Comparison of ENCODE assay signal across 30 mouse cellular contexts in the genomic region with DNA sequence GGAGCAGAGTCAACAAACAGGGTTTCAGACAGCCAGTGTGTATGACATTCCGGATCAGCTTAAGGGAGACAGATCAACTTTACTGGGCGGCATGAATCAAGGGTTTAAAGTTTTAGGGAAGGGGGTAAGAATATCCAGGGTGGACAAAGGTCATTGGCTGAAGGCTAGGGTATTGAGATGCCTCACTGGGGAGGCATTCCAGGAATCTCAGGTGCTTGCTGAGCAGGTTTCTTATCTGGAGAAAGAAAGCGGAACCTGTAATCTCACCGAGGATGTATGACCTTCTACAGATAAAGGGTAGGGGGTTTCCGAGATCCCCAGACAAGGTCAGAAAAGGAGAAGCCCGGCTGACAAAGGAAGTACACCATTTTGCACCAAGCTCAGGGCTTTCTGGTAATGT. TPM values are rescaled to one million over a fixed set of nuclear protein-coding genes. Genes with fewer than 3 reads are reported as not detected.
DNase-seq lines count a peak whose midpoint lies in the region; ATAC-seq and TF ChIP-seq lines count a peak whose summit lies in the region.
"Had no signal": no experiment of that assay in that cellular context is flagged by ENCODE, and none has a peak within 500 bp of the region (broad histone marks: within the 10 kb centered on the region; RNA-seq: fewer than 3 reads in every experiment).

No protein-coding gene starts in this region.

- intact Hi-C loops in left cerebral cortex, postnatal 14 days (cut with DNase I), result no loop called here

- H3K9me3 ChIP-seq in midbrain, embryonic 11.5 days (ENCODE audit: control insufficient read depth, low read length), result no peaks in the 10 kb centered on the region
- no peaks in the 10 kb centered on the region for H3K9me3 ChIP-seq in midbrain, postnatal 0 days (ENCODE audit: low read length)
- H3K9me3 ChIP-seq in intestine, postnatal 0 days (ENCODE audit: control insufficient read depth), result no peaks in the 10 kb centered on the region
- H3K9me3 ChIP-seq: embryonic facial prominence, embryonic 10.5 days; forebrain, embryonic 10.5 days; hindbrain, embryonic 10.5 days; limb, embryonic 10.5 days; liver, embryonic 15.5 days; neural tube, embryonic 12.5 days; stomach, embryonic 15.5 days had no signal

- no peak overlapping the region for H3K4me2 ChIP-seq in midbrain, embryonic 11.5 days
- no peak overlapping the region for H3K4me2 ChIP-seq in midbrain, postnatal 0 days (ENCODE audit: low read depth, low read length, poor library complexity, severe bottlenecking)
- H3K4me2 ChIP-seq in intestine, postnatal 0 days (replicated peaks; ENCODE audit: low read depth), result peak overlapping the region; percentile 30
- H3K4me2 ChIP-seq: liver, embryonic 15.5 days; neural tube, embryonic 12.5 days; stomach, embryonic 15.5 days had no signal

- no peak for TF ChIP-seq CTCF in midbrain, postnatal 0 days (IDR thresholded peaks at IDR 0.05)
- no peak for TF ChIP-seq CTCF in intestine, postnatal 0 days (IDR thresholded peaks at IDR 0.05; ENCODE audit: low read depth)

- no peaks in the 10 kb centered on the region for H3K27me3 ChIP-seq in midbrain, embryonic 11.5 days (ENCODE audit: control insufficient read depth, insufficient read depth, low read length)
- no peaks in the 10 kb centered on the region for H3K27me3 ChIP-seq in midbrain, postnatal 0 days (ENCODE audit: insufficient read depth, low read length)
- H3K27me3 ChIP-seq in intestine, postnatal 0 days (replicated peaks; ENCODE audit: control insufficient read depth, insufficient read depth, low read length), result no peaks in the 10 kb centered on the region
- H3K27me3 ChIP-seq: liver, embryonic 15.5 days; neural tube, embryonic 12.5 days; Patski; stomach, embryonic 15.5 days had no signal

- H3K4me3 ChIP-seq in midbrain, embryonic 11.5 days (ENCODE audit: low read depth, low read length), result no peak overlapping the region
- H3K4me3 ChIP-seq in midbrain, postnatal 0 days (ENCODE audit: low read depth, low read length), result no peak overlapping the region
- H3K4me3 ChIP-seq in intestine, postnatal 0 days (ENCODE audit: low read depth, low read length), result no peak overlapping the region
- H3K4me3 ChIP-seq: embryonic facial prominence, embryonic 10.5 days; forebrain, embryonic 10.5 days; hindbrain, embryonic 10.5 days; left cerebral cortex, adult 2 months; limb, embryonic 10.5 days; liver, embryonic 15.5 days; neural tube, embryonic 12.5 days; stomach, embryonic 15.5 days had no signal

- 37% methylated on average over 6 of the region's 6 CpGs for WGBS in midbrain, embryonic 11.5 days
- 41% methylated on average over 6 of the region's 6 CpGs for WGBS in midbrain, postnatal 0 days
- WGBS in intestine, postnatal 0 days, result 26% methylated on average over 6 of the region's 6 CpGs

- ATAC-seq in midbrain, embryonic 11.5 days (ENCODE audit: low FRiP score), result no peak
- ATAC-seq in midbrain, postnatal 0 days (ENCODE audit: low FRiP score), result no peak
- ATAC-seq in intestine, postnatal 0 days, result 0 out of 2 replicates have a peak, but pooled peaks have one; percentile 22
- no peak for ATAC-seq in erythroblast, adult 5-6 weeks (replicated peaks; ENCODE audit: low FRiP score, poor library complexity, severe bottlenecking)
- ATAC-seq: activated CD4-positive, CD25-positive, alpha-beta regulatory T cell, adult 4 months; forebrain, postnatal 0 days; hindbrain, embryonic 16.5 days; Patski had no signal

- DNase-seq in embryo, embryonic 10 days (ENCODE audit: low spot score), result peak; percentile 13
- no peak for DNase-seq in embryo, embryonic 11 days
- DNase-seq in midbrain, embryonic 11.5 days (ENCODE audit: low spot score, missing footprints), result peak; percentile 37
- DNase-seq in midbrain, postnatal 0 days (ENCODE audit: low spot score), result no peak
- peak; percentile 95 for DNase-seq in R1 (ENCODE audit: low read depth, low spot score)
- no peak for DNase-seq in left cerebral cortex, postnatal 14 days (ENCODE audit: low spot score in 2 of 2)
- DNase-seq: adrenal gland, postnatal 10 days; cerebellum, adult 2 months; forebrain, postnatal 0 days; kidney, adult 2 months; kidney, postnatal 10 days; liver; lung, postnatal 10 days; midbrain, embryonic 14.5 days; right cerebral cortex, postnatal 4 days; thymus, adult 18-20 months; thymus, postnatal 36 days had no signal

- no peaks in the 10 kb centered on the region for H3K36me3 ChIP-seq in midbrain, embryonic 11.5 days (ENCODE audit: control insufficient read depth, insufficient read depth, low read length)
- no peaks in the 10 kb centered on the region for H3K36me3 ChIP-seq in midbrain, postnatal 0 days (ENCODE audit: insufficient read depth, low read length)
- H3K36me3 ChIP-seq in intestine, postnatal 0 days (ENCODE audit: control insufficient read depth, insufficient read depth), result no peaks in the 10 kb centered on the region
- H3K36me3 ChIP-seq: embryonic facial prominence, embryonic 10.5 days; forebrain, embryonic 10.5 days; hindbrain, embryonic 10.5 days; limb, embryonic 10.5 days; liver, embryonic 15.5 days; neural tube, embryonic 12.5 days; stomach, embryonic 15.5 days had no signal

- no peaks in the 10 kb centered on the region for H3K4me1 ChIP-seq in midbrain, embryonic 11.5 days (ENCODE audit: control insufficient read depth, insufficient read depth, low read length)
- H3K4me1 ChIP-seq in midbrain, postnatal 0 days (ENCODE audit: insufficient read depth, low read length), result no peaks in the 10 kb centered on the region
- H3K4me1 ChIP-seq in intestine, postnatal 0 days (replicated peaks; ENCODE audit: control insufficient read depth, insufficient read depth, low read length), result no peaks in the 10 kb centered on the region
- H3K4me1 ChIP-seq: embryonic facial prominence, embryonic 10.5 days; forebrain, embryonic 10.5 days; hindbrain, embryonic 10.5 days; limb, embryonic 10.5 days; neural tube, embryonic 12.5 days; stomach, embryonic 15.5 days had no signal

- no peak overlapping the region for H3K9ac ChIP-seq in midbrain, embryonic 11.5 days (ENCODE audit: low read length)
- no peak overlapping the region for H3K9ac ChIP-seq in midbrain, postnatal 0 days (replicated peaks; ENCODE audit: low read length, poor library complexity, severe bottlenecking)
- no peak overlapping the region for H3K9ac ChIP-seq in intestine, postnatal 0 days (ENCODE audit: low read depth, low read length)
- H3K9ac ChIP-seq: forebrain, postnatal 0 days; liver, embryonic 15.5 days; neural tube, embryonic 12.5 days; stomach, embryonic 15.5 days had no signal

- H3K27ac ChIP-seq in midbrain, embryonic 11.5 days (ENCODE audit: low read depth, low read length), result no peak overlapping the region
- H3K27ac ChIP-seq in midbrain, postnatal 0 days (ENCODE audit: low read depth, low read length), result no peak overlapping the region
- H3K27ac ChIP-seq in intestine, postnatal 0 days (ENCODE audit: low read depth, low read length), result no peak overlapping the region
- H3K27ac ChIP-seq: embryonic facial prominence, embryonic 10.5 days; forebrain, embryonic 10.5 days; hindbrain, embryonic 10.5 days; left cerebral cortex, adult 2 months; limb, embryonic 10.5 days; liver, embryonic 15.5 days; neural tube, embryonic 12.5 days; stomach, embryonic 15.5 days had no signal

RNA-seq across cellular contexts. Expression of gene Uri1, which starts 7.3 kb away (rescaled TPM):
- polyA plus RNA-seq in midbrain, embryonic 11.5 days (2014; fragmentation: Nextera tagmentation; extraction: Ambion mirVana), result 47.9 and 50.6 TPM in 2 replicates
- 31.7 and 38.2 TPM in 2 replicates for total RNA-seq in midbrain, postnatal 0 days (2014; rRNA removed)
- 36.1 and 38.4 TPM in 2 replicates for polyA plus RNA-seq in midbrain, postnatal 0 days (2015; fragmentation: Nextera tagmentation; extraction: Ambion mirVana)
- 25.6 and 26.9 TPM in 2 replicates for polyA plus RNA-seq in intestine, postnatal 0 days (2015; fragmentation: Nextera tagmentation; extraction: Ambion mirVana)
- total RNA-seq in left cerebral cortex, postnatal 14 days (2021), result 10 to 100 TPM; 51.1 to 55.4 TPM
- 16.9 and 51.9 TPM in 2 replicates for total RNA-seq in erythroblast, adult 5-6 weeks (2015; ENCODE audit: low replicate concordance)
- 7.2 and 22.3 TPM in 2 replicates for total RNA-seq in erythroblast, adult 5-6 weeks (2017; ENCODE audit: low replicate concordance)

Comparison
In these comparisons a context has a peak if more than half of its experiments do, and no peak if none do; other contexts are left out.
1. DNase-seq: peak in embryo, embryonic 10 days (single experiment), midbrain, embryonic 11.5 days (single experiment) and R1 (single experiment); none in embryo, embryonic 11 days (single experiment), midbrain, postnatal 0 days (single experiment) and left cerebral cortex, postnatal 14 days (0 of 2).